Mouse (Mus musculus): ENCODE measurements at regions not wholly inside any gene's neighbourhood (a gene's known extent, or its start where the extent isn't known, plus 50 kb on each side); places are given as distances from the start of the nearest gene placed in this dataset.
"Not testable (repeated sequence)": the region's sequence is repeated elsewhere in the genome, so short reads cannot be mapped to it uniquely, and the experiment has no call there.

DNA sequence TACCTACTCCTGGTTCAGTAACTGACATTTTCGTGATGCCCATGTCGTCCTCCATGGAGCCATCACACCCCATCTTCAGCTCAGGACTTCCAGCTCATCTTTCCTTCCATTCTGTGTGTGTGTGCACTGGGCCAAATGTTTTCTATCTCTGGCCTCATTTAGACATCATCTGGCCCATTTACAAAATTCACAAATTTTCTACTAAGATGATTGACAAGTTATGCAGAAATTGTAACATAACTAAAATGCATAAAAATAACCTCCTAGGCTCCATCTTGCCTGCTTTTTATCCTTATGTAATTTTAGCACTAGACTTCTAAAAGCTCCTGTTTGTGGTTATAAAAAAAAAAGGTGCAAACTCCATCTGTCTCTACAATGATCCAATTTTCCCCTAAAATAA, 130.8 kb upstream of the Kcnk2 start:
- H3K36me3 ChIP-seq (ENCODE audit: control insufficient read depth, insufficient read depth, low read length) = no peaks in the 10 kb centered on the region
- no peak overlapping the region for H3K4me2 ChIP-seq (ENCODE audit: low read length)
- no peak overlapping the region for H3K4me3 ChIP-seq (ENCODE audit: low read depth, low read length)
- H3K27me3 ChIP-seq (ENCODE audit: control insufficient read depth, insufficient read depth, low read depth, low read length) = no peaks in the 10 kb centered on the region
- H3K4me1 ChIP-seq (ENCODE audit: control insufficient read depth, insufficient read depth, low read length) = no peaks in the 10 kb centered on the region
- no peak for ATAC-seq
- 88% methylated on average over 2 of the region's 2 CpGs for WGBS
- no peaks in the 10 kb centered on the region; the same call in 1 of the 2 replicates for H3K9me3 ChIP-seq (replicated peaks; ENCODE audit: control insufficient read depth, low read length, poor library complexity, severe bottlenecking)
- no peak overlapping the region for H3K27ac ChIP-seq (ENCODE audit: low read length)
- H3K9ac ChIP-seq (ENCODE audit: low read depth, low read length) = no peak overlapping the region

DNA sequence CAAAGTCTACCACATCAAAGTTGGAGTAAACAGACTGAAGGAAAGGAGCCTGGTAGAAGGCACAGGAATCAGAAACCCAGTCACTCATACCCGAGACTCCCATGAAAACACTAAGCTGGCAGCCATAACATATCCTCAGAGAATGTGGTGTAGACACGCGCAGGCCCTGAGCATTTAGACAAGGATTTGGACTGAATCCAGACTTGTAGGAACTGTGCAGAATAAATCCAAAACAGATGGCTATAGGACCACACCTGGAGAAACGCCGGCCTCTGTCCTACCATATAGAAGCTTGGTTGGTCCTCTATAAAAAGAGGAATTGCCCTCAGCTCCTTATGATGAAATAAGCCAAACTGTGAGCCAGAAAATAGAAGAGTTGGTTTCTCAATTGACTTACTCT, 124.3 kb upstream of the Kcnk2 start:
- Histone ChIP-seq H3K4me1 (ENCODE audit: control insufficient read depth, insufficient read depth, low read length) (no peaks in the 10 kb centered on the region), H3K36me3 (ENCODE audit: control insufficient read depth, insufficient read depth, low read length) (no peaks in the 10 kb centered on the region), H3K4me2 (ENCODE audit: low read length) (no peak overlapping the region), H3K9ac (ENCODE audit: low read depth, low read length) (no peak overlapping the region), H3K4me3 (ENCODE audit: low read depth, low read length) (no peak overlapping the region), H3K9me3 (replicated peaks; ENCODE audit: control insufficient read depth, low read length, poor library complexity, severe bottlenecking) (no peaks in the 10 kb centered on the region), H3K27me3 (ENCODE audit: control insufficient read depth, insufficient read depth, low read depth, low read length) (no peaks in the 10 kb centered on the region), H3K27ac (ENCODE audit: low read length) (no peak overlapping the region)
- no peak for ATAC-seq
- 91% methylated on average over 5 of the region's 5 CpGs for WGBS

DNA sequence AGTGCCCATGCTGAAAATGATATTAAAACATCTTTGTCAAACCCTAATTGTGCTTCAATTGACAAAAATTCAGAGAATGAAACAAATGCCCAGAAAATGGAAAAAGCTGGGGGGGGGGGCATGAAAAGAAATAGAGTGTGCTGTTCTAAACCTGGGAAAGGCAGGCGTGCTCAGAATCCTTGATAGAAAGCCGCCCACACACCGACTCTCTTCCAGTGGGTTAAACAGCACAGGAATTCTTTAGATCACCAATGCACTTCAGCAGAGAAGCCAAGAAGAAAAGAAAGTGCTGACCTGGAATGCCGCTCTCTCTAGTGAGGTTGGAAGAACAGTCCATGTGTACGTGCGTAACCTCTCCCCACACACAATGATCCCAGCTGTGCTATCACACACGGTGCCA, 113.4 kb upstream of the Kcnk2 start:
- Histone ChIP-seq H3K27me3 (ENCODE audit: control insufficient read depth, insufficient read depth, low read depth, low read length) (no peaks in the 10 kb centered on the region), H3K9ac (ENCODE audit: low read depth, low read length) (no peak overlapping the region), H3K4me1 (ENCODE audit: control insufficient read depth, insufficient read depth, low read length) (no peaks in the 10 kb centered on the region), H3K27ac (ENCODE audit: low read length) (no peak overlapping the region), H3K4me2 (ENCODE audit: low read length) (no peak overlapping the region), H3K4me3 (ENCODE audit: low read depth, low read length) (no peak overlapping the region), H3K36me3 (ENCODE audit: control insufficient read depth, insufficient read depth, low read length) (no peaks in the 10 kb centered on the region), H3K9me3 (replicated peaks; ENCODE audit: control insufficient read depth, low read length, poor library complexity, severe bottlenecking) (peaks cover 6% of the 10 kb centered on the region; the same call in 1 of the 2 replicates)
- WGBS = 80% methylated on average over 7 of the region's 7 CpGs
- ATAC-seq = no peak

DNA sequence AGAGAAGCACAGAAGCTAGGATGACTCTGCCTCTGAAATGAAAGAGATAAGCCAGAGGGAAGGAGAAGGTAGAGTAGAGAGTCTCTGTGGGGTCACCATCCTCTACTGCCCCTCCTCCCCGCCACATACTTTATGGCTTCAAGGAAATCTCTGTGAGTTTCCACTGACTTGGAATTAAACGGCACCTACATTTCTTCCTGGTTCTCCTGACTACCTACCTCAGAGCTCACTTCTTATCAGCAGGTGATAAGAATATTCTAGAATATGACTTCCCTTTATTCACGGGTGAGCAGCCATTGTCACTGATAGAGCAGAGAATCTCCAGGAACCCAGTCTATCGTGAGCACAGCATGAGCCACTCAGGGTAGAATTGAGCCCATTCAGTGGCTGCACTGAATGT, 111.3 kb upstream of the Kcnk2 start:
- Histone ChIP-seq H3K4me3 (ENCODE audit: low read depth, low read length) (no peak overlapping the region), H3K36me3 (ENCODE audit: control insufficient read depth, insufficient read depth, low read length) (no peaks in the 10 kb centered on the region), H3K27me3 (ENCODE audit: control insufficient read depth, insufficient read depth, low read depth, low read length) (no peaks in the 10 kb centered on the region), H3K9me3 (replicated peaks; ENCODE audit: control insufficient read depth, low read length, poor library complexity, severe bottlenecking) (0 out of 2 replicates have a peak, but pooled peaks cover 5% of the 10 kb centered on the region), H3K9ac (ENCODE audit: low read depth, low read length) (no peak overlapping the region), H3K4me1 (ENCODE audit: control insufficient read depth, insufficient read depth, low read length) (no peaks in the 10 kb centered on the region), H3K27ac (ENCODE audit: low read length) (no peak overlapping the region), H3K4me2 (ENCODE audit: low read length) (no peak overlapping the region)
- 65% methylated on average over 4 of the region's 4 CpGs for WGBS
- ATAC-seq = no peak

DNA sequence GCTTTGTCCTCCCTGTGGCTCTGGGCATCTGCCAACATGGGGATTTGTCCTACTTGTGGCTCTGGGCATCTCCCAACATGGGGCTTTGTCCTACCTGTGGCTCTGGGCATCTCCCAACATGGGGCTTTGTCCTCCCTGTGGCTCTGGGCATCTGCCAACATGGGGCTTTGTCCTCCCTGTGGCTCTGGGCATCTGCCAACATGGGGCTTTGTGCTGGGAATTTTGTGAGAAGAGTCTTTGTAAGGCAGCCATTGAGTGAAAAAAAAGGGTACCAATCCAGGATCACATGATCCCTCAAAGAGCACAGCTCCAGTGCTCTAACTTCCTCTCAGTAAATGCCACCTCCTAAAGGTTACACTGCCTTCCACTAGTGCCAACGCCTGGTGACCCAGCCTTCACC, 105.2 kb upstream of the Kcnk2 start:
- H3K9me3 ChIP-seq (replicated peaks; ENCODE audit: control insufficient read depth, low read length, poor library complexity, severe bottlenecking); H3K27me3 ChIP-seq (ENCODE audit: control insufficient read depth, insufficient read depth, low read depth, low read length); H3K4me1 ChIP-seq (ENCODE audit: control insufficient read depth, insufficient read depth, low read length); H3K4me3 ChIP-seq (ENCODE audit: low read depth, low read length); H3K27ac ChIP-seq (ENCODE audit: low read length); H3K9ac ChIP-seq (ENCODE audit: low read depth, low read length); ATAC-seq; H3K4me2 ChIP-seq (ENCODE audit: low read length); H3K36me3 ChIP-seq (ENCODE audit: control insufficient read depth, insufficient read depth, low read length): not testable (repeated sequence)
- WGBS = 64% methylated on average over 1 of the region's 1 CpGs

DNA sequence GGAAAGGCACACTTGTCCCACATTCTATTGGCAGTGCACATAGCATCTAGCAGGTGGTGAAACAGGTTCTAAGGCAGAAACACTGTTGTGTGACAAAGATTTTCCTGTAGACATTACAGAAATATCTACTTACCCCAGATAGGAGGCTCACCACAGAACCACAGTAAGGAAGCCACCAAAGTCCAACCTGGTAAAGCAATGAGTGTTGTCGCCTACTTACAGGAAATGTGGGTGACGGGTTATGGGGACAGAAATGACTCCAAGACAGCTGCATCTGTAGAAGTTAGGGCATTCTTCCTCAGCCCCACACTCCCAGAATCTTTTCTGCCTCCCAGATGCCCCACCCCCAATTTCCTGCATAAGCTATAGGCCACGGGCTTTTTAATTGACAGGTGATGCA, 97.6 kb upstream of the Kcnk2 start:
- Histone ChIP-seq H3K27ac (ENCODE audit: low read length) (no peak overlapping the region), H3K36me3 (ENCODE audit: control insufficient read depth, insufficient read depth, low read length) (no peaks in the 10 kb centered on the region), H3K4me2 (ENCODE audit: low read length) (no peak overlapping the region), H3K27me3 (ENCODE audit: control insufficient read depth, insufficient read depth, low read depth, low read length) (no peaks in the 10 kb centered on the region), H3K4me3 (ENCODE audit: low read depth, low read length) (no peak overlapping the region), H3K9ac (ENCODE audit: low read depth, low read length) (no peak overlapping the region), H3K9me3 (replicated peaks; ENCODE audit: control insufficient read depth, low read length, poor library complexity, severe bottlenecking) (no peaks in the 10 kb centered on the region), H3K4me1 (ENCODE audit: control insufficient read depth, insufficient read depth, low read length) (0 out of 2 replicates have a peak, but pooled peaks cover 2% of the 10 kb centered on the region)
- 87% methylated on average over 3 of the region's 3 CpGs for WGBS
- no peak for ATAC-seq

DNA sequence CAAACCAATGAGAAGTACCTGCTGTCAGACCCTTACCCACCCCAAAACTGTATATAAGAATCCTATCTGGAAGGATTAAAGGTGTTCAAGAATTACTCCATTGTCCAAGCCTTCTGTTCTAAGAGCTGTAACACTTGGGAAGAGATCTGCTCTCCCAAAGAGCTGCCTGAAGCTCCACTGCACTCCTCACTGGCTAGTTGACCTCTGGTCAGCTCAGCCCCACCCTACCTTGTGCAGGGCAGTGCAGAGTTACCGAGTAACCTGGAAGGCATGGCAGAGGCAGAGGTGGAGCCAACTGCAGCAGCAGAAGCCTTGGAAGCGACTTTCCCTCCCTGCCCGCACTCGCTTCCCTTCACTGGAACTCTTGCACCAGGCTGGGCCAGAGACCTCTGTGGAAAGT, 97.1 kb upstream of the Kcnk2 start:
- Histone ChIP-seq H3K4me3 (ENCODE audit: low read depth, low read length) (no peak overlapping the region), H3K4me2 (ENCODE audit: low read length) (no peak overlapping the region), H3K9ac (ENCODE audit: low read depth, low read length) (no peak overlapping the region), H3K9me3 (replicated peaks; ENCODE audit: control insufficient read depth, low read length, poor library complexity, severe bottlenecking) (no peaks in the 10 kb centered on the region), H3K36me3 (ENCODE audit: control insufficient read depth, insufficient read depth, low read length) (no peaks in the 10 kb centered on the region), H3K4me1 (ENCODE audit: control insufficient read depth, insufficient read depth, low read length) (0 out of 2 replicates have a peak, but pooled peaks cover 2% of the 10 kb centered on the region), H3K27me3 (ENCODE audit: control insufficient read depth, insufficient read depth, low read depth, low read length) (no peaks in the 10 kb centered on the region), H3K27ac (ENCODE audit: low read length) (no peak overlapping the region)
- no peak for ATAC-seq
- WGBS = 72% methylated on average over 4 of the region's 4 CpGs

DNA sequence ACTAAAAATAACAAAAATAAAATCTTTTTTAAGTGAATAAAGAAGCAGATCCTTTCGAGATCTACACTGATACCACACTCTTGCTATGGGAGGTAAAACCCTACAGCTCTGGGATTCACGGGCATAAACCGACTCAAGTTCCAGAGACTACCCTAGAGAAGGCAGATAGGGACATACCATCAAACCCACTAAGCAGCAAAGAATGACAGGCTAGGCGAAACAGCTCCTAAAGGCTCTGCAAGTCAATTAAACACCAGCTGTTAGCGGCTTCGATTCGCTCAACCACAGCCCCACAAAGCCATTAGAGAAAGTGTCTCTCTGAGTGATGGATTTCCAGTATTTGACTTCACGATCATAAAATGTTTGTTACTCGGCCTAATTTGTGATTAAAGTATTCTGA, 95.0 kb upstream of the Kcnk2 start:
- Histone ChIP-seq H3K27me3 (ENCODE audit: control insufficient read depth, insufficient read depth, low read depth, low read length) (no peaks in the 10 kb centered on the region), H3K27ac (ENCODE audit: low read length) (no peak overlapping the region), H3K4me2 (ENCODE audit: low read length) (no peak overlapping the region), H3K9ac (ENCODE audit: low read depth, low read length) (no peak overlapping the region), H3K4me1 (ENCODE audit: control insufficient read depth, insufficient read depth, low read length) (0 out of 2 replicates have a peak, but pooled peaks cover 2% of the 10 kb centered on the region), H3K9me3 (replicated peaks; ENCODE audit: control insufficient read depth, low read length, poor library complexity, severe bottlenecking) (no peaks in the 10 kb centered on the region), H3K36me3 (ENCODE audit: control insufficient read depth, insufficient read depth, low read length) (no peaks in the 10 kb centered on the region), H3K4me3 (ENCODE audit: low read depth, low read length) (no peak overlapping the region)
- WGBS = 86% methylated on average over 9 of the region's 9 CpGs
- ATAC-seq = no peak

DNA sequence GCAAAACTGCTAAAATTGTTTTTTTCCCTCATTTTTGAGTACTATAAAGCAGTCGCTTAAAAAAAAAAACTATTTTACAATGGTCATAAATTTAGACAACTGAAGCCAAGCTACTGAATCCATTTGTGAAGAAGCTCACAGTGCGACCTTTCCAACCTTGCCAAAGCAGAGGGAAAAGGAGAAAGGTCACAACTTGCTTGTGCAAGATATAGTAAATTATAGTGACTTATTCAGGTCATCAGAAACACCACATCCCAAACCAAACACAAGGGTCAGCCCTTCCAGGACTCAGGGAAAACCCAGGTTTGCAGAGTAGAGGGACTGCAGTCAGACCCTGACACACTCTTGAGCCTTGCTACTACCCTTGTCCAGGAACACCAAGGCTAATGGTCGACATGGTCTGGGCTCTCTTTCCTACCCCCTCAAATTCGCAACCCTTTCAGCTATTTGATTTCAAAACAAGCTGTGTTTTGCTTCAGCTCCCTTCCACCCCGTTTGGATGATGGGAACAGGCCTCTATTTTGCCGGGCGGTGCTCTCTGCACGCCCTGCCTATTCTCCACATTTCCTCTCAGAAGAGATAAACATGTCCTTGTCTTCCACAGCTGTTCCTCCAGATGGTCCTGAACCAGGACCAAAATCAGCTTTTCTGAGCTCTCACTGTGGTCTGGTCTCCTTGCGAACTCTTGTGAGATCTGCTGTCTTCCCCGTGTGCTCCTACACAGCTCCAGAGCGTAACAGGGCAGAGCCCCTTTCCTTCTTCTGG, 93.5 kb upstream of the Kcnk2 start:
- Histone ChIP-seq H3K9ac (ENCODE audit: low read depth, low read length) (no peak overlapping the region), H3K27ac (ENCODE audit: low read length) (no peak overlapping the region), H3K36me3 (ENCODE audit: control insufficient read depth, insufficient read depth, low read length) (no peaks in the 10 kb centered on the region), H3K9me3 (replicated peaks; ENCODE audit: control insufficient read depth, low read length, poor library complexity, severe bottlenecking) (no peaks in the 10 kb centered on the region), H3K27me3 (ENCODE audit: control insufficient read depth, insufficient read depth, low read depth, low read length) (no peaks in the 10 kb centered on the region), H3K4me2 (ENCODE audit: low read length) (no peak overlapping the region), H3K4me1 (ENCODE audit: control insufficient read depth, insufficient read depth, low read length) (0 out of 2 replicates have a peak, but pooled peaks cover 2% of the 10 kb centered on the region), H3K4me3 (ENCODE audit: low read depth, low read length) (no peak overlapping the region)
- ATAC-seq = no peak
- WGBS = 89% methylated on average over 11 of the region's 11 CpGs

Measured in midbrain, embryonic 16.5 days (tissue).